Mouse (Mus musculus) layer of hippocampus, postnatal 36 days (tissue): ENCODE measurements at regions not wholly inside any gene's neighbourhood (a gene's known extent, or its start where the extent isn't known, plus 50 kb on each side); places are given as distances from the start of the nearest gene placed in this dataset.

ENCODE experiments used
- DNase-seq, 2 experiments: peaks; one replicate each; pipeline ENCODE4 v3.0.0; 2022

- no peak for DNase-seq
These were observed 146.6 kb upstream of the Adamts3 start for GRCm38 (mm10) chr5:90029751-90030150.

- DNase-seq: peak in 1 of 2 experiments; percentile 22
These were observed 144.0 kb upstream of the Adamts3 start for GRCm38 (mm10) chr5:90026835-90027753.

GRCm38 (mm10) chr5:90021447-90021846 lies 138.3 kb upstream of the Adamts3 start:
- no peak for DNase-seq

- no peak for DNase-seq
These were observed 117.6 kb upstream of the Adamts3 start for GRCm38 (mm10) chr5:90000758-90001157.

- no peak for DNase-seq
These were observed 108.4 kb upstream of the Adamts3 start for GRCm38 (mm10) chr5:89991568-89991967.

GRCm38 (mm10) chr5:89981627-89982026 lies 98.5 kb upstream of the Adamts3 start:
- DNase-seq: no peak

GRCm38 (mm10) chr5:89980204-89980603 lies 97.1 kb upstream of the Adamts3 start:
- DNase-seq: peak in 1 of 2 experiments; percentile 4

GRCm38 (mm10) chr5:89952611-89953010 lies 69.5 kb upstream of the Adamts3 start:
- DNase-seq: no peak

GRCm38 (mm10) chr5:89945660-89945925 lies 62.5 kb upstream of the Adamts3 start:
- DNase-seq: no peak

GRCm38 (mm10) chr5:89944855-89945659 lies 61.9 kb upstream of the Adamts3 start:
- no peak for DNase-seq

GRCm38 (mm10) chr5:89943276-89944127 lies 60.4 kb upstream of the Adamts3 start:
- no peak for DNase-seq

GRCm38 (mm10) chr5:89942244-89942643 lies 59.1 kb upstream of the Adamts3 start:
- DNase-seq: no peak

- DNase-seq: no peak
These were observed 49.9 kb upstream of the Adamts3 start for GRCm38 (mm10) chr5:89932999-89933398.
